Mouse (Mus musculus) stomach, postnatal 0 days (tissue): ENCODE measurements at regions not wholly inside any gene's neighbourhood (a gene's known extent, or its start where the extent isn't known, plus 50 kb on each side); places are given as distances from the start of the nearest gene placed in this dataset.
A peak's percentile ranks its signal among the peaks of the same experiment; 100 is the strongest.

ENCODE experiments used
- ATAC-seq: fragments of 200-750 bp; cut with Nextera tagmentation; 2 replicates; pipeline ENCODE4 v1.8.0; 2017; ENCODE audit not compliant: low FRiP score, low TSS enrichment
- DNase-seq: peaks from one replicate; pipeline ENCODE4 v3.0.0-alpha.2; 2016; ENCODE audit warnings: low spot score
- H3K27ac ChIP-seq: fragments of 300-500 bp; sonication (generic); replicated peaks from 2 replicates; pipeline ENCODE4 v1.5.1; 2014; ENCODE audit warnings: mild to moderate bottlenecking, control low read depth
- H3K27me3 ChIP-seq: fragments of 300-500 bp; sonication (generic); 2 replicates; pipeline ENCODE4 v1.6.1; 2014; ENCODE audit warnings: low read length; ENCODE audit not compliant: control insufficient read depth, insufficient read depth
- H3K36me3 ChIP-seq: fragments of 300-500 bp; sonication (generic); 2 replicates; pipeline ENCODE4 v1.6.1; 2014; ENCODE audit warnings: low read length, mixed read lengths; ENCODE audit not compliant: control insufficient read depth, insufficient read depth
- H3K4me1 ChIP-seq: fragments of 300-500 bp; sonication (generic); replicated peaks from 2 replicates; pipeline ENCODE4 v1.6.1; 2014; ENCODE audit warnings: antibody characterized with exemption; ENCODE audit not compliant: control insufficient read depth, insufficient read depth
- H3K4me2 ChIP-seq: fragments of 300-500 bp; sonication (generic); replicated peaks from 2 replicates; pipeline ENCODE4 v1.6.1; 2014; ENCODE audit warnings: low read depth, mild to moderate bottlenecking, control low read depth, moderate library complexity
- H3K4me3 ChIP-seq: fragments of 300-500 bp; sonication (generic); 2 replicates; pipeline ENCODE4 v1.5.1; 2014; ENCODE audit warnings: low read depth, low read length, control low read depth
- H3K9ac ChIP-seq: fragments of 300-500 bp; sonication (generic); 2 replicates; pipeline ENCODE4 v1.6.1; 2014; ENCODE audit warnings: mild to moderate bottlenecking, low read length, control low read depth, mixed read lengths
- H3K9me3 ChIP-seq: fragments of 300-500 bp; sonication (generic); 2 replicates; pipeline ENCODE4 v1.6.1; 2016; ENCODE audit warnings: low read length; ENCODE audit not compliant: control insufficient read depth
- CTCF ChIP-seq: IDR thresholded peaks from 2 replicates; pipeline ENCODE4 v1.5.1; 2016; ENCODE audit warnings: antibody characterized with exemption, low read depth, mild to moderate bottlenecking, moderate library complexity
- EP300 ChIP-seq: optimal IDR thresholded peaks from 2 replicates; pipeline ENCODE3; 2016; ENCODE audit warnings: antibody characterized with exemption
- WGBS: fragments of 180-500 bp; shearing (Covaris S2); extraction: QIAGEN DNeasy Blood & Tissue Kit; methylation state at CpG from one replicate; pipeline ENCODE4 v1.1.7; 2014; 5-methylcytosine and 5-hydroxymethylcytosine counted together

GRCm38 (mm10) chr3:60292142-60292541, 180.5 kb upstream of the Mbnl1 start:
- DNase-seq (no peak), ATAC-seq (no peak)
- no peaks in the 10 kb centered on the region for H3K9me3 ChIP-seq
- H3K9ac ChIP-seq, result no peak overlapping the region
- no peaks in the 10 kb centered on the region for H3K36me3 ChIP-seq
- no peak overlapping the region for H3K4me2 ChIP-seq
- H3K27me3 ChIP-seq, result no peaks in the 10 kb centered on the region
- TF ChIP-seq EP300 (no peak), CTCF (no peak)
- H3K27ac ChIP-seq, result no peak overlapping the region
- no peaks in the 10 kb centered on the region for H3K4me1 ChIP-seq
- H3K4me3 ChIP-seq, result no peak overlapping the region
- WGBS, result 84% methylated on average over 2 of the region's 2 CpGs

GRCm38 (mm10) chr3:60292940-60293339, 179.7 kb upstream of the Mbnl1 start:
- Histone ChIP-seq H3K36me3 (no peaks in the 10 kb centered on the region), H3K27me3 (no peaks in the 10 kb centered on the region), H3K9ac (no peak overlapping the region), H3K4me3 (no peak overlapping the region), H3K4me1 (no peaks in the 10 kb centered on the region), H3K9me3 (no peaks in the 10 kb centered on the region), H3K4me2 (no peak overlapping the region), H3K27ac (no peak overlapping the region)
- WGBS, result 82% methylated on average over 2 of the region's 2 CpGs
- ATAC-seq (no peak), DNase-seq (no peak)
- TF ChIP-seq CTCF (no peak), EP300 (no peak)

- DNase-seq (no peak), ATAC-seq (no peak)
- no peak overlapping the region for H3K4me3 ChIP-seq
- H3K9me3 ChIP-seq, result no peaks in the 10 kb centered on the region
- H3K27ac ChIP-seq, result no peak overlapping the region
- TF ChIP-seq EP300 (no peak), CTCF (no peak)
- H3K4me2 ChIP-seq, result no peak overlapping the region
- H3K27me3 ChIP-seq, result no peaks in the 10 kb centered on the region
- H3K36me3 ChIP-seq, result no peaks in the 10 kb centered on the region
- no peaks in the 10 kb centered on the region for H3K4me1 ChIP-seq
- WGBS, result 85% methylated on average over 3 of the region's 3 CpGs
- H3K9ac ChIP-seq, result no peak overlapping the region
Measured at GRCm38 (mm10) chr3:60305399-60305798, 167.2 kb upstream of the Mbnl1 start.

GRCm38 (mm10) chr3:60310402-60310801, 162.2 kb upstream of the Mbnl1 start:
- TF ChIP-seq CTCF, result no peak
- TF ChIP-seq EP300, result no peak
- H3K27ac ChIP-seq, result no peak overlapping the region
- no peaks in the 10 kb centered on the region for H3K9me3 ChIP-seq
- WGBS, result 65% methylated on average over 3 of the region's 3 CpGs
- DNase-seq (no peak), ATAC-seq (peak; percentile 45; the same call in 1 of the 2 replicates)
- no peaks in the 10 kb centered on the region for H3K36me3 ChIP-seq
- no peak overlapping the region for H3K4me3 ChIP-seq
- H3K4me1 ChIP-seq, result no peaks in the 10 kb centered on the region
- H3K9ac ChIP-seq, result no peak overlapping the region
- H3K4me2 ChIP-seq, result no peak overlapping the region
- H3K27me3 ChIP-seq, result no peaks in the 10 kb centered on the region

- Histone ChIP-seq H3K27ac (no peak overlapping the region), H3K4me2 (no peak overlapping the region), H3K4me1 (no peaks in the 10 kb centered on the region), H3K27me3 (no peaks in the 10 kb centered on the region), H3K4me3 (no peak overlapping the region), H3K9ac (no peak overlapping the region), H3K9me3 (no peaks in the 10 kb centered on the region), H3K36me3 (no peaks in the 10 kb centered on the region)
- no peak for TF ChIP-seq CTCF
- no peak for TF ChIP-seq EP300
- DNase-seq, result no peak
- WGBS, result 16% methylated on average over 3 of the region's 3 CpGs
- ATAC-seq, result peak; percentile 66; the same call in 1 of the 2 replicates
Measured at GRCm38 (mm10) chr3:60311178-60311577, 161.5 kb upstream of the Mbnl1 start.

GRCm38 (mm10) chr3:60320213-60320936, 152.3 kb upstream of the Mbnl1 start:
- Histone ChIP-seq H3K36me3 (no peaks in the 10 kb centered on the region), H3K9ac (no peak overlapping the region), H3K9me3 (no peaks in the 10 kb centered on the region), H3K4me2 (no peak overlapping the region), H3K4me1 (no peaks in the 10 kb centered on the region), H3K27ac (no peak overlapping the region), H3K27me3 (no peaks in the 10 kb centered on the region), H3K4me3 (no peak overlapping the region)
- DNase-seq (no peak), ATAC-seq (no peak)
- TF ChIP-seq EP300 (no peak), CTCF (peak; percentile 53)
- 52% methylated on average over 1 of the region's 1 CpGs for WGBS
